Mouse (Mus musculus) kidney, adult 8-10 months (tissue): Measurements from ENCODE around the gene Plekhj1.
"Not testable (repeated sequence)": the region's sequence is repeated elsewhere in the genome, so short reads cannot be mapped to it uniquely, and the experiment has no call there.

Experiments
- DNase-seq, 2 experiments: peaks; one replicate each; pipeline ENCODE4 v3.0.0; 2022

Gene Plekhj1

GRCm38 (mm10) chr10:80824827-80825226 is 26.4 kb upstream of the Plekhj1 start:
- DNase-seq = no peak

GRCm38 (mm10) chr10:80823847-80824643 is 25.6 kb upstream of the Plekhj1 start:
- DNase-seq = no peak

DNA sequence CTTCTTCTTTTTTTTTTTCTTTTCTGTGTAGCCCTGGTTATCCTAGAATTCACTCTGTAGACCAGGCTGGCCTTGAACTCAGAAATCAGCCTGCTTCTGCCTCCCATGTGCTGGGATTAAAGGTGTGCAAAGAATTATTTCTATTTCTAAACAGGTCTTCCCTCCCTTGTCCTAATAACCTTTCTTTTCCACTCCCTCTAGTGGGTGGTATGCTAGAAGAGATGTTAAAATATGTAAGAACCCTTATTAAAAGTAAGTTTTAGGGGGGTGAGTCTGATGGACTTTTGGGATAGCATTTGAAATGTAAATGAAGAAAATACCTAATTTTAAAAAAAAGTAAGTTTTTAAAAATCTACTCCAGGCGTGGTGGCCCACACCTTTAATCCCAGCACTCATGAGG is 24.9 kb upstream of the Plekhj1 start:
- DNase-seq = no peak

- no peak for DNase-seq
Measured at GRCm38 (mm10) chr10:80822528-80822927, 24.1 kb upstream of the Plekhj1 start.

DNA sequence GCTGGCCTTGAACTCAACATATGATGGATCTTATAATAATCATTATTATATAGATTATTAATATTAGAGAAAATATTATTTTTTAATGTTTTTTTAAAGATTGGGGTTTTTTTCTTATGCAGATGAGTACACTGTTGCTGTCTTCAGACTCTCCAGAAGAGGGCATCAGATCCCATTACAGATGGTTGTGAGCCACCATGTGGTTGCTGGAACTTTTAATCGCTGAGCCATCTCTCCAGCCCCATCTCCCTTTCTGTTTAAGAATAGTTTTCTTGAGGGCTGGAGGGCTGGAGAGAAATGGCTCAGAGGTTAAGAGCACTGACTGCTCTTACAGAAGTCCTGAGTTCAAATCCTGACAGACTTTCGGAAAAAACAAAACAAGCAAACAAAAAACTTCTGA is 23.6 kb upstream of the Plekhj1 start:
- no peak for DNase-seq

- DNase-seq = peak; percentile 77 to 79
Measured at GRCm38 (mm10) chr10:80819406-80819805, 21.0 kb upstream of the Plekhj1 start.

GRCm38 (mm10) chr10:80818599-80819281 is 20.3 kb upstream of the Plekhj1 start:
- DNase-seq = no peak

DNA sequence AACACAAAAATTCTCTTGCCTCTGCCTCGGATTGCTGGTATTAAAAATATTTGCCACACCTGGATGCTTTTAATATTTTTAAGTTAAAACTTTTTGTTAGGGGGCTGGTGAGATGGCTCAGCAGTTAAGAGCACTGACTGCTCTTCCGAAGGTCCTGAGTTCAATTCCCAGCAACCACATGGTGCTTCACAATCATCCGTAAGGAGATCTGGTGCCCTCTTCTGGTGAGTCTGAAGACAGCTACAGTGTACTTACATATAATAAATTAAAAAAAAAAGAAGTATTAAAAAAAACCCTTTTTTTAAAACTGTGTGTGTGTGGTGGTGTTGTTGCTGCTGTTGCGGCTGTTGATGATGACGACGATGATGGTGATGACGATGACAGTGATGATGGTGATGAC is 19.5 kb upstream of the Plekhj1 start:
- DNase-seq = not testable (repeated sequence)

DNA sequence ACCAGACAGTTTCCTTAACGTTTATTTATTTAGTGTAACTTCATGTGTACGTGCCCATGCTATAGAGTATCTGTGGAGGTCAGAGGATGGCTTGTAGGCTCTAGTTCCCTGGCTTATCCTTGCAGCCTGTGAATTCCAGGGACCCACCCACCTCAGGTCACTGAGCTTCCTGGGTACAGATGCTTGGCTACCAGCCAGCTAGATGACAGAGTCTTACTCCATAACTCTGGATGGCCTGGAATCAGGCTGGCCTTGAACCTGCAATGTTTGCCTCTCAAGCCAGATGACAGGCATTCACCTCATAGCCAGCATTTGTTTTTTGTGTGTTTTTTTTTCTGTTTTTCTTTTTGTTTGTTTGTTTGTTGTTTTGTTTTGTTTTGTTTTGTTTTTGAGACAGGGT is 18.7 kb upstream of the Plekhj1 start:
- no peak for DNase-seq

- not testable (repeated sequence) for DNase-seq
Measured at GRCm38 (mm10) chr10:80816303-80816702, 17.9 kb upstream of the Plekhj1 start.

DNA sequence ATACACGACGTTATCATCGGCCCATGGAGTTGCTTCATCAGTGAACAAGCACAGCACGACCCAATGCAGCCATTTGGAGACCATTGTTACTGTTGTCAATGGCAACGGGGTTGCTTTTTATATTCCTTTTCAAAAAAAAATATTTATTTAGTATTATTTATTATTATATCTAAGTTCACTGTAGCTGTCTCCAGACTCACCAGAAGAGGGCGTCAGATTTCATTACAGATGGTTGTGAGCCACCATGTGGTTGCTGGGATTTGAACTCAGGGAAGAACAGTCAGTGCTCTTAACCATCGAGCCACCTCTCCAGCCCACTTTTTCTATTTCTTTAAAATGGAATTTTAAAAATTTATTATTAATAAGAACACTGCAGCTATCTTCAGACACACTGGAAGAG is 16.4 kb upstream of the Plekhj1 start:
- no peak for DNase-seq

DNA sequence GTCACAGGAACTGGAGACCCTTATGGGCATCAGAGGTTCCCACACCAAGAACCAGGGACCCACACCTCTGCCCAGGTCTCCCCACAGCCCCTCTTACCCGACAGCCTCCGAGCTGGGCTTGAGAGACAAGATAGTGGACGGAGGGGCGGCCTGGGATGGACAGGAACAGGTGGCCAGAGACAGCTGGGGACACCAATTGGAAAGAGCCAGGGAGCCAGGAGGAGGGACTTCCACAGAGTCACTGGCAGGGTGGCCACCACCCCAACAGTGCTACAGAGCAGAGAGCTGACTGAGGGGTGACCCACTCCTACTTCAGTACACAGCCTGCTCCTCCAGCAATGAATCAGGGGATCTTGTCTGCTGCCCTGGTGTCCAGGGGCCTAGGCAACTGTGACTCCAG is 14.9 kb upstream of the Plekhj1 start, which contains the start of gene Jsrp1:
Gene Jsrp1, minus strand, starts transcription at position 133 of the 400 bp plus-strand sequence.
- no peak for DNase-seq

DNA sequence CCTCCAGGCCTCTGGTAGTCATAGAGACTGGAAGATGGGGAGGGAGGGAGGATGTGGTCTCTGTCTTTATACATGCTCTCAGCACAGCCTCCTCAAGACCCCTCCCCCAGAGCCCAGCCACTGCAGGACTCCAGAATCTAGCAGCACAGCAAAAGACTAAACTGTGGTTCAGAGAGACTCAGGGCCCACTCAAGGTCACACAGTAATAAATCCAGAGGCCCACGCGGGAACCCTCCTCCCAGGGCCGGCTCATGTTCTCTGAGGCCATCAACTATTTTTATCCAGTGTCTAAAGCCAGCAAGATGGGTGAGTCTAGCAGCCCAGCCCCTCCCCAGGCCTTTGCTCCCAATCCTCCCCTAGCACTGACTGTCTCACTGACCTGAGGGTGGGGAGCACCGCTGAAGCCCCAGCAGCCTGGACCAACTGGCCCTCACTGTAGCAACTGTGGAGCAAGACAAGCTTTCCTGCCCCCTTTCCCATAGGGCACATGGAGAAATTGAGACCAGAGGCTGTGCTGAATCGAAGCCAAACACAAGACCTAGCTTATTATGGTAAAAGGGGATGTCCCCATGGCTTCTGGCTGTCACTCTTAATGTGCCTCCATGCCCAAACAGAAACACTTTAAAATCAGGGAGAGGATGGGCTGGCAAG is 14.1 kb upstream of the Plekhj1 start:
- DNase-seq = no peak

DNA sequence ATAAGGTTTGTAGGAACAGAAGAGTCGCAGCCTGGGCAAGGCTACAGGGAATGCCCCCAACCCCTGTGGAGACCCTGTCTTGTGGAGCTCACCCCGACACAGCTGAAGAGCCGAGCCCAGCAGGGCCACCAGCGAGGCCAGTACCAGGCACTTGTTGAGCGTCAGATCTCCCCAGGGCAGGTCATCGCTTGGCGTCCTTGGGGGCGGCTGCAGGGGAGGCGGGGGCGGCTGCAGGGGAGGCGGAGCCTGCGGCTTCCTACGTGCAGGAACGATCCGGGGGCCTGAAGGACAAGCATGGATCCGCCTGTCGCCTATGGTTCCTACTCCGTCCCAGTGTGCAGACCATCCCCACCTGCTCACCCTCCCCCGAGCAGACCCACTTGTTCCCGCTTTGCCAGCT is 11.7 kb upstream of the Plekhj1 start:
- no peak for DNase-seq

DNA sequence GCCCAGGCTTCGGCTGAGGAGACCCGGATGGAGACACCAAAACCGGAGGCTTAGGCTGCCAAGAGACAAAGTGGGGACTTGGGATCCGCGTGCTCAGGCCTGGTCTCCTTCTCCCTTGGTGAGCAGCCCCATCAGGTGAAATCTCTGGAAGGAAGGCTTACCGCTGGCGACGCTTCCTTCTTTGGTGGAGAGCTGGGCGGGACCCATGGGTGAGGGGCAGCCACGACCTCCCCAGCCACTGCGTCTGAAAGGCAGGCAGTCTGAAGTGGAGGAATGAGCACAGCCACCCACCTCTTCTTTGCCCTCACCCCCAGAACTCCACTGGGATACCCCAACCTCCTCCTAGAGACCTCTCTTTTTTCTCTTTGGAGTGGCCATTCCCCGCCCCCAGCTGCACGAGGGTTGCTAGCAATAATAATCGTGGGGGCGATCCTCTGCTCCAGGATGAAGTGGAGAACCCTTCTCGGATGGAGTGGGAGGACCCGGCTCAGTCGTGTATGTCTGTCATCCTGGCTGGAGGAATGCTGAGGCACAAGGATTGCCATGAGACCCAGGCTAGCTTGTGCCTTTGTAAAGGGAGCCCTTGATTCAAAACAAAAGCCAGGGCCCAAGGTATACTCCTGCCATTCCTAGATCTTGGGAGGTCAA is 10.7 kb upstream of the Plekhj1 start:
- no peak for DNase-seq

DNA sequence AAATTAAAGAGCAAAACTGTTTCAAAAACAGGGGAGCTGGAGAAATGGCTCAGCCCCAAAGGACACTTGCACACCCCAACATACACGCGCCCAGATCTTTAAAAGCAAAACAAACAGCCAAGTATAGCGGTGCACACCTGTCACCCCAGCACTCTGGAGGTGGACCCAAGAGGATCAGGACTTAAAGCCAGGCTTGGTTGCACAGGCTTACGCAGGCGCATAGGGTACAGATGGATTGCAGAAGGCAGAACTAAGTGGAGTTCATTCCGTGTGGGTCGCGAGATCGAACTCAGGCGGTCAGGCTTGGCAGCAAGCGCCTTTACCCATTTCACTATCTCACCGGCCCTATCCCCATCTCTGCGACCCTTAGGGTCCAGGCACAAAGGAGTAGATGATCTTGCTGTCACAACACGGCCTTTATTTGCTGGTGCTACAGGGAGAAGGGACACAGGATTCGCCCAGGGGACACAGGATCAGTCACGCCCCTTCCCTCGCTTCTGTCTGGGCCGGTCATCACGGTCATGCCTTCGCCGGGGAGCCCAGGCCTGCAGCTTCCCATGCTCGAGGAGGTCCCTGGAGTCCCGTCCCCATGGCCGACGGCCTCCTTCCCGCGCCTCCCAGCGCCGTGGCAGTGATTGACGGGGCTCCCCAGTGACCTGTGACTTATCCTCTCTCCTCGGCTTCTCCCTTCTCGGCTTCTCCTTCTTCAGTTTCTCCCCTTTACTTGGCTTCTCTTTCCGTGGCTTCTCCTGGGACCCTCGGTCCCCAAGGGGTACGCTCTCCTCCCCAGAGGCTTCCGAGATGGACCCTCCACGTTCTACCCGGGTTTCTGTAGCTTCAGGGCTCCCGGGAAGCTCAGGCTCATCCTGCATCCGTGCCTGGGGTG is 9.9 kb upstream of the Plekhj1 start:
- DNase-seq = no peak

- peak; percentile 52 to 56 for DNase-seq
Measured at GRCm38 (mm10) chr10:80807057-80807627, 8.7 kb upstream of the Plekhj1 start.

DNA sequence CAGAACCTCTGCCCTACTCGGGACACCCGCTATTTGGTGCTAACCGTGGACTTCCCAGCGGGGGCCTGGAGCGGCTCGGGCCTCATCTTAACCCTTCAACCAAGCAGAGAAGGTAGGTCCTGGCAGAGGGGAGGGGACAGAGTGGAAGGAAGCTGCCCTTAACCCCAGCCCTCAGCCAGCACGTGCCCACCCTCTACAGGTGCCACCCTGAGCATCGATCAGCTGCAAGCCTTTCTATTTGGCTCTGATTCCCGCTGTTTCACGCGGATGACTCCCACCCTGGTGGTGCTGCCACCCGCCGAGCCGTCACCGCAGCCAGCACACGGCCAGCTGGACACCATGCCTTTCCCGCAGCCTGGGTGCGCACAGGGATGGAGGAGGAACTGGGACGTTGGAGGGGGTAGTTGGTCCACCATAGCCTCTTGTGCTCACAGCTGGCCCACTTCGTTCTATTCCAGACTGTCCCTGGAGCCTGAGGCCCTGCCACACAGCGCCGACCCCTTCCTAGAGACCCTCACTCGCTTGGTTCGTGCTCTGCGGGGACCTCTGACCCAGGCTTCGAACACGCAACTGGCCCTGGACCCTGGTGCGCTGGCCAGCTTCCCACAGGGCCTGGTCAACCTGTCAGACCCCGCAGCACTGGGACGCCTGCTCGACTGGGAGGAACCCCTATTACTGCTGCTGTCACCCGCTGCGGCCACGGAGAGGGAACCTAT is 8.1 kb upstream of the Plekhj1 start:
- DNase-seq = no peak

GRCm38 (mm10) chr10:80805925-80806324 is 7.5 kb upstream of the Plekhj1 start:
- peak in 1 of 2 experiments; percentile 79 for DNase-seq

- no peak for DNase-seq
Measured at GRCm38 (mm10) chr10:80805322-80805721, 6.9 kb upstream of the Plekhj1 start.

DNA sequence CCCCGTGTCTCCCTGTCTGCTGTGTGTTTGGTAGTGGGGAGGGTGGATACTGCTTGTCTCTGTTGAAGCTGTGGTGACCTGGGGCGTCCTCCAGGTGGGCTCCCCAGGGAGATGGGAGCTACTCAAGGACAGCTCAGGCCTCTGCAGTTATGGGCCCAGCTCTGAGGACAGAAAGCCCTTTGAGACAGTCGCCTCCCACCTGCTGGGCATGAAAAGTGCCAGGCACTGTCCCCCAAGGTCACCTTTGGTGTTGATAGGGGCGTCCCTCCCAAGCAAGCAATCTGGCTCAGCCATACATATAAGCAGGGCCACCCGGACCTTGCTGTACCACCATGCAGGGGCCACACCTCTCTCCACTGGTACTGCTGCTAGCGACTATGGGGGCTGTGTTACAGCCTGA is 6.5 kb upstream of the Plekhj1 start, which contains the start of gene Amh:
Gene Amh, plus strand, starts transcription at position 328 of the 400 bp plus-strand sequence.
- no peak for DNase-seq
